Mouse (Mus musculus) embryonic facial prominence, embryonic 12.5 days (tissue): ENCODE measurements around the gene Dtnb. TPM values are rescaled to one million over a fixed set of nuclear protein-coding genes. Genes with fewer than 3 reads are reported as not detected.

Source experiments
- ATAC-seq: fragments of 200-750 bp; cut with Nextera tagmentation; 2 replicates; pipeline ENCODE4 v1.8.0; 2017; ENCODE audit not compliant: insufficient number of reproducible peaks, insufficient read depth, low FRiP score, low TSS enrichment
- H3K27ac ChIP-seq: fragments of 300-500 bp; sonication (generic); 2 replicates; pipeline ENCODE4 v1.5.1; 2016; ENCODE audit warnings: mild to moderate bottlenecking
- H3K27me3 ChIP-seq: fragments of 300-500 bp; sonication (generic); 2 replicates; pipeline ENCODE4 v1.6.1; 2016; ENCODE audit warnings: mild to moderate bottlenecking, moderate library complexity
- H3K36me3 ChIP-seq: fragments of 300-500 bp; sonication (generic); 2 replicates; pipeline ENCODE4 v1.6.1; 2016; ENCODE audit warnings: mild to moderate bottlenecking
- H3K4me1 ChIP-seq: fragments of 300-500 bp; sonication (generic); 2 replicates; pipeline ENCODE4 v1.6.1; 2016
- H3K4me2 ChIP-seq: fragments of 300-500 bp; sonication (generic); replicated peaks from 2 replicates; pipeline ENCODE4 v1.6.1; 2016; ENCODE audit warnings: mild to moderate bottlenecking, moderate library complexity
- H3K4me3 ChIP-seq: fragments of 300-500 bp; sonication (generic); 2 replicates; pipeline ENCODE4 v1.5.1; 2016; ENCODE audit warnings: mild to moderate bottlenecking
- H3K9ac ChIP-seq: fragments of 300-500 bp; sonication (generic); 2 replicates; pipeline ENCODE4 v1.6.1; 2016; ENCODE audit warnings: mild to moderate bottlenecking, moderate library complexity
- H3K9me3 ChIP-seq: fragments of 300-500 bp; sonication (generic); 2 replicates; pipeline ENCODE4 v1.6.1; 2016; ENCODE audit warnings: mild to moderate bottlenecking, moderate library complexity
- WGBS: fragments of 180-500 bp; shearing (Covaris S2); methylation state at CpG from one replicate; pipeline ENCODE4 v1.1.7; 2016; 5-methylcytosine and 5-hydroxymethylcytosine counted together
- polyA plus RNA-seq: library from polyadenylated mRNA; unstranded; fragments of >200 nt; fragmentation: Nextera tagmentation; extraction: Ambion mirVana; gene quantifications from 2 replicates; pipeline ENCODE4 v1.2.1, GENCODE M21; 2016

Gene Dtnb
- polyA plus RNA-seq, 1 experiment from 2014 or later, result 54.8 TPM

DNA sequence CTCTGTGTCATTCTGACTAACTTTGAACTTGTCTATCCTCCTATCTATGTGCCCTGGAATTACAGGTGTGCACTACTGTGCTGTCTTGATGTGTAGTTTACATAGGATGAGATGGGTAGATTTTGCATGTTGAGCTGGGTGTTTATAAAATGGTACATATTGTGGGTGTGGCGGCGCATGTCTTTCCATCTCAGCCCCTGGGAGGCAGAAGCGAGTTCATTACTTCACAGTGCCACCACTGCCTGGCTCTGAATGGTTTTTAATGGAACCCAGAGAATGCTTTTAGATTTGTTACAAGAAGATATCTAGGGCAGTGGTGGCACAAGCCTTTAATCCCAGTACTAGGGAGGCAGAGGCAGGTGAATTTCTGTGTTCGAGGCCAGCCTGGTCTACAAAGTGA, 2.5 kb downstream of the Dtnb start:
- Histone ChIP-seq H3K36me3 (no peaks in the 10 kb centered on the region), H3K27ac (no peak overlapping the region), H3K4me3 (no peak overlapping the region), H3K9ac (no peak overlapping the region), H3K4me2 (no peak overlapping the region), H3K27me3 (no peaks in the 10 kb centered on the region), H3K4me1 (peaks cover 7% of the 10 kb centered on the region), H3K9me3 (no peaks in the 10 kb centered on the region)
- 85% methylated on average over 4 of the region's 4 CpGs for WGBS
- no peak for ATAC-seq

DNA sequence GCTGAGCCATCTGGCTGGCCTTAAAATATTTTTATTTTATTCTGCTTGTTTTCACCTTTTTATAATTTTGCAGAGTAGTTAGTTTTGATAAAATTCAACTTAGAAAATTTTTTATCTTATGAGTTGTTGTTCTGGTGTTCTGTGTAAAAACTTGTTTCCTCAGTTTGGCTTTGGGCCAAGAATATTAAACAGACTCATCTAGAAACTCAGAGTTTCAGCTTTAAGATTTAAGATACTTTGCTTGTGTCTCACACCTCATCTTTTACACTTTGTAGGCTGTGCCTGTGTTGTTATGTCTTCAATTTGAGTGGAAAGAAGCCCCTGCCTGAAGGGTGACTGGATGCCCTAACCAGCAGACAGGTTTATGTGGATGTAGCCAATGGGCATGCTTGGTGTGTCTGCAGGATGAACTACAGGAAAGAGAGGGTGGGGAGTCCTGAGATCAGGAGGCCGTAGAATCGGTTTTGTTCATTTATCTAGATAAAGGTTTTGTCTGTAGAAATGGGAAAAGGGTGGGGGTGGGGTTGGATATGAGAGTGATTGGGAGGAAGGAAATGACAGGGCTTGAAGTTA, 7.9 kb downstream of the Dtnb start:
- Histone ChIP-seq H3K4me3 (no peak overlapping the region), H3K4me2 (no peak overlapping the region), H3K9ac (no peak overlapping the region), H3K27ac (no peak overlapping the region), H3K4me1 (peaks cover 2% of the 10 kb centered on the region; the same call in 1 of the 2 replicates), H3K9me3 (no peaks in the 10 kb centered on the region), H3K36me3 (0 out of 2 replicates have a peak, but pooled peaks cover 3% of the 10 kb centered on the region), H3K27me3 (no peaks in the 10 kb centered on the region)
- 81% methylated on average over 2 of the region's 2 CpGs for WGBS
- ATAC-seq, result no peak

DNA sequence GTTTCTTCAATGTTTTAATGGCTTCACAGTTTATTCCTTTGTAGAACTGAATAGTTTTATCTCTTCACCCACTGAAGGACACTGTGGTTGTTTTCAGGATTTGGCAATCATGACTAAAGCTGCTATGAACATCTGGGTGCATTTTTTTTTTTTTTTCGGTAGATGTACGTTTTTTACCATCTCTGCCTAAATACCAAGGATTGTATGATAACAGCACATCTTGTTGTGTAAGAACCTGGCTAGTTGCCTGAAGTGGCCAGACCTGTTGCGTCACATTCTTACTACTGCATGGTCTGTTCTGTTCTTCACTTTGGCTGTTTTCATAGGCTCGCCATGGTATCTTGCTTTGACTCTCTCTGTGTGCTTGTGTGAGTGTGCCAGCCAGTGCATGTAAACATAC, 10.4 kb downstream of the Dtnb start:
- no peak overlapping the region for H3K4me3 ChIP-seq
- ATAC-seq, result no peak
- H3K9ac ChIP-seq, result no peak overlapping the region
- no peaks in the 10 kb centered on the region for H3K27me3 ChIP-seq
- no peaks in the 10 kb centered on the region for H3K9me3 ChIP-seq
- 0 out of 2 replicates have a peak, but pooled peaks cover 3% of the 10 kb centered on the region for H3K36me3 ChIP-seq
- H3K4me1 ChIP-seq, result peaks cover 9% of the 10 kb centered on the region; the same call in 1 of the 2 replicates
- H3K4me2 ChIP-seq, result no peak overlapping the region
- 89% methylated on average over 4 of the region's 4 CpGs for WGBS
- H3K27ac ChIP-seq, result no peak overlapping the region

DNA sequence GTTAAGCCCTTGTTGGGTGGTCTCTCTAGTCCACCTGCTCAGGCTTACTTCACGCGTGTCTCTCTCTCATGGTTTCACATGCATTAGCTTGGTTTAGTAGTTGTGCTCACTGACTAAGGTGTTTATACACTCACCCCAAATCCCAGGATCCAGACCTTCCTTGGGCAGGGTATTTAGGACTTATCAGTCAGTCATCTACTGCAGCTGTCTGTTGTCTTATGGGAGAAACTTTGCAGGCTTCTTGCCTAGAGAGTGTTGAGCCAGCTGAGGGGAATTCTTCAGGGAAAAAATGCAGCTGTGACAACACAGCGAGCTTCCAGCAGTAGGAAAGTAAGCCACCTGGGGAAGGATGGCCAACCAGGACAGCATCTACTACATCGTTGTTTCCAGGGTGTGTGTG, 13.3 kb downstream of the Dtnb start:
- H3K4me2 ChIP-seq, result no peak overlapping the region
- no peak overlapping the region for H3K4me3 ChIP-seq
- no peaks in the 10 kb centered on the region for H3K9me3 ChIP-seq
- peaks cover 14% of the 10 kb centered on the region for H3K36me3 ChIP-seq
- WGBS, result 58% methylated on average over 4 of the region's 4 CpGs
- no peak for ATAC-seq
- no peaks in the 10 kb centered on the region for H3K27me3 ChIP-seq
- 0 out of 2 replicates have a peak overlapping the region, but pooled peaks have one; percentile 17 for H3K27ac ChIP-seq
- H3K9ac ChIP-seq, result no peak overlapping the region
- H3K4me1 ChIP-seq, result peaks cover 9% of the 10 kb centered on the region; the same call in 1 of the 2 replicates

DNA sequence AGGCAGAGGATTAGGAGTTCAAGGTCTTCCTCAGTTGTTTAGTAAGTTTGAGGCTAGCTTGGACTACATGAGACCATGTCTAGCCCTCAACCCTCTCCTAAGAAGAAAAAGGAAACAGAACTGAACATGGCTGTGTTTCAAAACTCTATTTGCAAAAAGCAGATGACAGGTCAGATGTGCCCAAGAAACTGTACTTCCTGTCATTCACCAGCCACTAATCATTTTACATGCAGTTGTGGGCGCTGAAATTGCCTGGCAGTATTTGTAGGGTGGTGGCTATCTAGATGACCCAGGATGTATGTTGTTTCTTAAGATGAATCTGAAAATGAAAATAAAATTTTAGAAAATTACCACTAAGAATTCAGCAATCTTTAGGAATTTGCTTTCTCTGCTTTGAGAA, 14.8 kb downstream of the Dtnb start:
- no peaks in the 10 kb centered on the region for H3K27me3 ChIP-seq
- no peaks in the 10 kb centered on the region for H3K9me3 ChIP-seq
- H3K4me2 ChIP-seq, result no peak overlapping the region
- H3K4me3 ChIP-seq, result no peak overlapping the region
- H3K4me1 ChIP-seq, result peaks cover 9% of the 10 kb centered on the region; the same call in 1 of the 2 replicates
- H3K9ac ChIP-seq, result no peak overlapping the region
- whole genome bisulfite sequencing, result 86% methylated on average over 1 of the region's 1 CpGs
- ATAC-seq, result no peak
- no peak overlapping the region for H3K27ac ChIP-seq
- H3K36me3 ChIP-seq, result peaks cover 27% of the 10 kb centered on the region

DNA sequence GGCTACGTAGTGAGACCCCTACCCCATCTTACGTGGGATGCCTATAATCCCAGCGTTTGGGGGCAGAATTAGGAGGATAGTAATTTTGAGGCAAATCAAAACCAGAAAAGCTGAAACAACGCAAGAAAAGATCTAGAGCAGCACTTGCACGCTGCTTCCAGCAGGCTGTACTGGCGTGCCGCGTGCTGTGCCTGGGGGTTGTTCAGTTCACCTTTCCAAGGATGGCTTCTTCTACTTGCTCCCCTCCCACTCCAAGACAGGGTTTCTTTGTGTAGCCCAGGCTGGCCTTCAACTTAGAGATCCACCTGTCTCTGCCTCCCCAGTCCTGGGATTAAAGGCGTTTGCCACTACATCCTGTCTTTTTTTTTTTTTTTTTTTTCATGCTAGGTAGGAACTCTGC, 17.9 kb downstream of the Dtnb start:
- WGBS, result 92% methylated on average over 9 of the region's 9 CpGs
- Histone ChIP-seq H3K36me3 (peaks cover 28% of the 10 kb centered on the region), H3K9ac (no peak overlapping the region), H3K4me1 (peaks cover 7% of the 10 kb centered on the region; the same call in 1 of the 2 replicates), H3K9me3 (no peaks in the 10 kb centered on the region), H3K4me2 (no peak overlapping the region), H3K27me3 (no peaks in the 10 kb centered on the region), H3K4me3 (no peak overlapping the region), H3K27ac (no peak overlapping the region)
- no peak for ATAC-seq

DNA sequence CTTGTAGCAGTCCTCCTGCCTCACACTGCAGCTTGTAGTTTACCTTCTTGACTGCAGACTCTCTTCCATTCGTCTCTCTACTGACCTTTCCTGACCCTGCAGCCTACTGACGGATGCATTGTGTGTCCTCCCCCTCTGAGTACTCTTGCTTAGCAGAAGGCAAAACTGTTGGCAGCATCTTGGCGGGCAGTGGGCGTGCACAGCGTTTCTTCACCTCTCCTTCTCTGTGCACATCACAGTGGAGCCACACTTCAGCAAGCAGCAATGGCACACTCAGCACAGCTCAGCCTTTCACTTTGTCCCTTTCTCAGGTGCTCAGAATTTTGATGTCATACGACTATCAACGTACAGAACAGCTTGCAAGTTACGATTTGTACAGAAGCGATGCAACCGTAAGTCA, 19.4 kb downstream of the Dtnb start:
- no peak for ATAC-seq
- 77% methylated on average over 10 of the region's 10 CpGs for WGBS

DNA sequence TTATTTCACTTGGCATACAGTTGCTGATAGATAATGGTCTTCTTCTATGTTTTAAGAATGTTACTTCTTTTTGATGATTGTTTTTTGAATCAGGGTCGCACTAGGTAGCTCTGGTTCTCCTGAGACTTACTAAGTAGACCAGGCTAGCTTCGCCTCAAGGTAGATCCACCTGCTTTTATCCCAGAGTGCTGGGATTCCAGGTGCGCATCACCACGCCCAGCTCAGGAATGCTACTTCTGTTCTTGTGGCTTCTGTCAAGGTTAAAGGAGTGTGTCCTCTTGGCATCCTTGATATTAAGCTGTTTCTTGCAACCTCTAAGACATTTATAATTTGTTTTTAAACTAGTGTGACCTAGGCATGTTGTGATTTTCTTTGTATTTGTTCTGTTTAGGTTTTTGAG, 30.6 kb downstream of the Dtnb start:
- ATAC-seq, result no peak
- peaks cover 16% of the 10 kb centered on the region for H3K36me3 ChIP-seq
- H3K27ac ChIP-seq, result no peak overlapping the region
- no peak overlapping the region for H3K4me3 ChIP-seq
- no peaks in the 10 kb centered on the region for H3K27me3 ChIP-seq
- H3K4me1 ChIP-seq, result no peaks in the 10 kb centered on the region
- H3K4me2 ChIP-seq, result no peak overlapping the region
- H3K9ac ChIP-seq, result no peak overlapping the region
- WGBS, result 86% methylated on average over 4 of the region's 4 CpGs
- no peaks in the 10 kb centered on the region for H3K9me3 ChIP-seq

More for the DNA sequence above, 19.4 kb downstream of the Dtnb start:
- Histone ChIP-seq H3K36me3 (peaks cover 30% of the 10 kb centered on the region), H3K4me3 (no peak overlapping the region), H3K4me2 (no peak overlapping the region), H3K27me3 (no peaks in the 10 kb centered on the region), H3K4me1 (no peaks in the 10 kb centered on the region), H3K9ac (no peak overlapping the region), H3K9me3 (no peaks in the 10 kb centered on the region), H3K27ac (no peak overlapping the region)

DNA sequence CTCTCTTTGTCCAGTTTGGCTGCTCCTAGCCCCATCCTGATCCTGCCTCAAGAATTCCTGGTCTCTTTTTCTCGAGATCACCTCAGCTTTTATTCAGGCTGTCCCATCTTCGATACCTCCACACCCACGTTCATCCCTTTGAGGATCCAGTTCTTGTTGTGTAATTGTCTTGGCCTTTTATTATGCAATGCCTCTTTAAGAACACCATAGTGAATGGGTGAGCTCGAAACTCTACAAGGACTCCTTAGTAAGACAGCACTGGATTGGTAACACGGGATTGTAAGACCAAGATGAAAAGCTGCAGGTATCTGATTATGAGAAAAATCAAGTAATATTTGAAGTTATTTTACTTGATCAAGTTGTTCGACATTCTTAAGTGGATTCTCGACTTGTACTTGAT, 34.0 kb downstream of the Dtnb start:
- Histone ChIP-seq H3K4me1 (no peaks in the 10 kb centered on the region), H3K9ac (no peak overlapping the region), H3K27me3 (no peaks in the 10 kb centered on the region), H3K4me2 (no peak overlapping the region), H3K27ac (no peak overlapping the region), H3K36me3 (no peaks in the 10 kb centered on the region), H3K4me3 (no peak overlapping the region), H3K9me3 (no peaks in the 10 kb centered on the region)
- WGBS, result 78% methylated on average over 7 of the region's 7 CpGs
- no peak for ATAC-seq

DNA sequence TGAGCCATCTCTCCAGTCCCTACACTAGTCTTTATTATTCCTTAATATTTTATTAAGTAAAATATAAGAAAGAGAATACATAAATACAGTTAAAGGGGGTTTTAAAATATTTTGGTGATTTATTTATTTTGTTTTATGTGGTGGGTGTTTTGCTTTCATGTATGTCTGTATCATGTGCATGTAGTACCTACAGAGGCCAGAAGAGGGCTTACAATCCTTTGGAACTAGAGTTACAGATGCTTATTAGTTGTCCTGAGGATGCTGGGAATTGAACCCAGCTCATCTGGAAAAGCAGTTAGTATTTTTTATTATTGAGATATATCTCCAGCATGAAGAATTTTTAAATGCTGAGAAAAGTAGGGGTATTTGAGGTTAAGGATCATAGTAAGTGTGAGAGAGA, 37.6 kb downstream of the Dtnb start:
- H3K27me3 ChIP-seq, result no peaks in the 10 kb centered on the region
- no peak overlapping the region for H3K4me2 ChIP-seq
- 0 out of 2 replicates have a peak, but pooled peaks cover 7% of the 10 kb centered on the region for H3K4me1 ChIP-seq
- no peak overlapping the region for H3K9ac ChIP-seq
- no peak for ATAC-seq
- no peaks in the 10 kb centered on the region for H3K9me3 ChIP-seq
- no peak overlapping the region for H3K4me3 ChIP-seq
- H3K27ac ChIP-seq, result no peak overlapping the region
- H3K36me3 ChIP-seq, result 0 out of 2 replicates have a peak, but pooled peaks cover 6% of the 10 kb centered on the region

DNA sequence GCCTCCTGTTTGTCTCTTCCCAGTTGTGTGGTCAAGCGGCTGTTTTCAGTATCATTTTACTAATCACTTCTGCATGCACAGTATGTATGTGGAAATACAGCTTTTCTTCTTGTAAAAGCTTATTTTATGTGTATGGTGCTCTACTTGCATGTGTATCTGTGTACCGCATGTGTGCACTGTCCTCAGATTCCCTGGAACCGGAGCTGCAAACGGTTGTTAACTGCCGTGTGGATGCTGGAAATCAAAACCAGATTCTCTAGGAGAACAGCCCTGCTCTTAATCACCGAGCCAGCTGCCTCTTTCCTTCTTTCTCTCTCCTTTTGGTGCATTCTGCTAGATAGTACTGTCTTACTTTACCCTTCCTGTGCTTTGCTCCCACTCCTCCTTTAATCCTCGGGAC, 39.7 kb downstream of the Dtnb start:
- WGBS, result 22% methylated on average over 7 of the region's 7 CpGs
- Histone ChIP-seq H3K4me3 (no peak overlapping the region), H3K27me3 (no peaks in the 10 kb centered on the region), H3K9ac (no peak overlapping the region), H3K36me3 (0 out of 2 replicates have a peak, but pooled peaks cover 6% of the 10 kb centered on the region), H3K4me2 (no peak overlapping the region), H3K27ac (0 out of 2 replicates have a peak overlapping the region, but pooled peaks have one; percentile 37), H3K4me1 (0 out of 2 replicates have a peak, but pooled peaks cover 7% of the 10 kb centered on the region), H3K9me3 (no peaks in the 10 kb centered on the region)
- no peak for ATAC-seq

DNA sequence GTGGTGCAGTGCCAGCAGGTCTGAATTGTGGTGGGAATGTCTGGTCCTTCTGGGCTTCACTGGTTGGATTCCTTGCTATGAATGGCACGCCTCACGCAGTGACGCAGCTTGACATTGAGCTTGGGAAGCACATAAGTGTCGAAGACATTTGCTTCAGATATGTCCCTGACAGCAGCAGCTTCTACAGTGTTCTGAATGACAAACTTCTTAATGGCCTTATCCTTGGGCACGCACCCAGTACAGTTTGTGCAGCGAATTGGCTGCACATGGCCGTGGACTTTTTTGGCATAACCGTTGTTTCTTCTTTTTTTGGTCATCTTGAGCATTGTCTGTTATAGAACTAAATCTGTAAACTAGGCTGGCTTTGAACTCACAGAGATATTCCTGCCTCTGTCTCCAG, 42.9 kb downstream of the Dtnb start:
- 0 out of 2 replicates have a peak, but pooled peaks cover 6% of the 10 kb centered on the region for H3K36me3 ChIP-seq
- H3K9me3 ChIP-seq, result no peaks in the 10 kb centered on the region
- H3K4me1 ChIP-seq, result 0 out of 2 replicates have a peak, but pooled peaks cover 7% of the 10 kb centered on the region
- H3K27me3 ChIP-seq, result no peaks in the 10 kb centered on the region
- no peak overlapping the region for H3K4me3 ChIP-seq
- no peak overlapping the region for H3K9ac ChIP-seq
- WGBS, result 94% methylated on average over 8 of the region's 8 CpGs
- H3K4me2 ChIP-seq, result no peak overlapping the region
- H3K27ac ChIP-seq, result no peak overlapping the region
- no peak for ATAC-seq
